Mouse (Mus musculus): Measurements from ENCODE around the gene Dock9. TPM values are rescaled to one million over a fixed set of nuclear protein-coding genes. Genes with fewer than 3 reads are reported as not detected.
A peak's percentile ranks its signal among the peaks of the same experiment; 100 is the strongest.
"Not testable (repeated sequence)": the region's sequence is repeated elsewhere in the genome, so short reads cannot be mapped to it uniquely, and the experiment has no call there.

Dock9 gene
- polyA plus RNA-seq, 1 experiment from 2014 or later, result 17.0 TPM

DNA sequence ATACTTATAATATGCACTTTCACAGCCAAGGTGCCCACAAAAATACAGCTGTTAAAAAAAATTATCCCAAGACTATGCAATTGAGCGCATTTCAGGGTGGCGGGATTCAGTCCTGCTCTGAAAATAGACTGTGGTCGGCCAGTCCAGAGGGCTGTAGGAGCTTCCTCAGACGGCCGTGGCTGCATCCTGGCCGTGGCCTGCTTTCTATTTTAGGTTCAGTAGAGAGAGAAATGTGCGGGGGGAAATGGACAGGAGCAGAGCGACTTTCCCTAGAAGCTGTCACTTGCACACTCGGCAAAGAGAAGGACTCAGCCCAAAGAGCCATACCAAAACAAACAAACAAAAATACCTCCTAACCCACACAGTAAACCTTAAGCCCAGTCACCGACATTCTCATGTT lies 151.0 kb downstream of the Dock9 start:
- no peak overlapping the region for H3K27ac ChIP-seq
- no peak for ATAC-seq
- no peak overlapping the region for H3K4me3 ChIP-seq (replicated peaks)
- H3K4me2 ChIP-seq (replicated peaks), result no peak overlapping the region
- no peaks in the 10 kb centered on the region for H3K9me3 ChIP-seq
- peaks cover 10% of the 10 kb centered on the region; the same call in 1 of the 2 replicates for H3K36me3 ChIP-seq
- 64% methylated on average over 10 of the region's 10 CpGs for WGBS
- peaks cover 5% of the 10 kb centered on the region; the same call in 1 of the 2 replicates for H3K4me1 ChIP-seq (replicated peaks)
- no peak overlapping the region for H3K9ac ChIP-seq
- no peaks in the 10 kb centered on the region for H3K27me3 ChIP-seq (replicated peaks)

DNA sequence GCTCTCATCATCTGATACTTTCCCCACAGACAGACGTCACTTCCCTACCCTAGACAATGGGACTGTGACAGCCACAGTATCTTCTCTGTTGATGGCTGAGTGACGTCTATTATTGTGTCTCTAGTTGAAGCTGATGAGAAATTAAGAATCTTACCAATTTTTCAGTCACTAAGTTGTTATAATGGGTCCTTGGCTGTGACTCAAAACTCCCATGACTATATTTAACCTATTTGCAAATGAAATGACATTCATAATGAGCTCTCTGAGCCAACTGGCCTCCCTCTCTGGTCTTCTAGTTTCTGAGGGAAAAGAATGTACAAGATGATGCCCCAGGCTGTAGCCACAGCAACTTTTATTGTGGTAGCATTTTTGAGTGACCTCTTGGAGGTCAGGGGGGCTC lies 153.3 kb downstream of the Dock9 start:
- WGBS, result 76% methylated on average over 2 of the region's 2 CpGs
- H3K36me3 ChIP-seq, result 0 out of 2 replicates have a peak, but pooled peaks cover 11% of the 10 kb centered on the region
- no peak for ATAC-seq
- no peaks in the 10 kb centered on the region for H3K9me3 ChIP-seq
- H3K9ac ChIP-seq, result no peak overlapping the region
- H3K4me3 ChIP-seq (replicated peaks), result no peak overlapping the region
- no peak overlapping the region for H3K4me2 ChIP-seq (replicated peaks)
- H3K27ac ChIP-seq, result no peak overlapping the region
- H3K4me1 ChIP-seq (replicated peaks), result peaks cover 5% of the 10 kb centered on the region; the same call in 1 of the 2 replicates
- no peaks in the 10 kb centered on the region for H3K27me3 ChIP-seq (replicated peaks)

DNA sequence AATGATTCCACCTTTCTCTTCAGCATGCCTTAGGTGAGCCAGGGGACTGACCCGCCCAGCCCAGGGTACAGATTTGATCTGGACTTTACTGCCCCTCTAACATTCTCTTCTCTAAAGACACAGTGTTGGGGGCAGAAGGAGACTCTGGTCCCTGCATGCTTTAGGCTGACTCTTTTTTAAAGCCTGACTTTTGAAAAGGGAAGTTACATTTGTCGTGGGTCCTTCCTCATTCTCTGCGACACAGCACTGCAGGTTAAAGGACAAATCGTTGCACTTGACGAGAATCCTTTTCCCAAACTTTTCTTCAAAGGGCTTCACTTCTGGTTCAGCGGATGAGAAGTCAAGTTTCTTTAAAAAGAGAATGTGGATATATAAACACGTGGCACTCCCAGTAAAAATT lies 156.4 kb downstream of the Dock9 start:
- Histone ChIP-seq H3K36me3 (peaks cover 17% of the 10 kb centered on the region), H3K9me3 (no peaks in the 10 kb centered on the region), H3K27me3 (replicated peaks) (no peaks in the 10 kb centered on the region), H3K4me1 (replicated peaks) (no peaks in the 10 kb centered on the region), H3K9ac (no peak overlapping the region), H3K27ac (no peak overlapping the region), H3K4me2 (replicated peaks) (no peak overlapping the region), H3K4me3 (replicated peaks) (no peak overlapping the region)
- 82% methylated on average over 7 of the region's 7 CpGs for WGBS
- no peak for ATAC-seq

GRCm38 (mm10) chr14:121636935-121637510 lies 160.6 kb downstream of the Dock9 start:
- Histone ChIP-seq H3K9ac (no peak overlapping the region), H3K4me3 (replicated peaks) (no peak overlapping the region), H3K27me3 (replicated peaks) (no peaks in the 10 kb centered on the region), H3K9me3 (no peaks in the 10 kb centered on the region), H3K27ac (no peak overlapping the region), H3K4me1 (replicated peaks) (peaks cover 2% of the 10 kb centered on the region; the same call in 1 of the 2 replicates), H3K4me2 (replicated peaks) (no peak overlapping the region), H3K36me3 (peaks cover 11% of the 10 kb centered on the region)
- WGBS, result 65% methylated on average over 12 of the region's 12 CpGs
- ATAC-seq, result 0 out of 2 replicates have a peak, but pooled peaks have one; percentile 61

- WGBS, result 82% methylated on average over 11 of the region's 11 CpGs
- peaks cover 2% of the 10 kb centered on the region; the same call in 1 of the 2 replicates for H3K4me1 ChIP-seq (replicated peaks)
- no peak for ATAC-seq
- H3K9me3 ChIP-seq, result no peaks in the 10 kb centered on the region
- H3K36me3 ChIP-seq, result peaks cover 11% of the 10 kb centered on the region
- H3K4me3 ChIP-seq (replicated peaks), result no peak overlapping the region
- no peak overlapping the region for H3K27ac ChIP-seq
- no peak overlapping the region for H3K9ac ChIP-seq
- no peak overlapping the region for H3K4me2 ChIP-seq (replicated peaks)
- no peaks in the 10 kb centered on the region for H3K27me3 ChIP-seq (replicated peaks)
Observed at GRCm38 (mm10) chr14:121634736-121635430, 162.8 kb downstream of the Dock9 start.

- Histone ChIP-seq H3K4me1 (replicated peaks) (peaks cover 2% of the 10 kb centered on the region; the same call in 1 of the 2 replicates), H3K27ac (no peak overlapping the region), H3K9me3 (no peaks in the 10 kb centered on the region), H3K9ac (no peak overlapping the region), H3K4me3 (replicated peaks) (no peak overlapping the region), H3K4me2 (replicated peaks) (no peak overlapping the region), H3K27me3 (replicated peaks) (no peaks in the 10 kb centered on the region), H3K36me3 (peaks cover 6% of the 10 kb centered on the region)
- ATAC-seq, result no peak; the same call in 1 of the 2 replicates
- 56% methylated on average over 14 of the region's 14 CpGs for WGBS
Observed at GRCm38 (mm10) chr14:121634093-121634735, 163.4 kb downstream of the Dock9 start.

- Histone ChIP-seq H3K9ac (no peak overlapping the region), H3K4me1 (replicated peaks) (peaks cover 2% of the 10 kb centered on the region; the same call in 1 of the 2 replicates), H3K4me2 (replicated peaks) (no peak overlapping the region), H3K36me3 (peaks cover 7% of the 10 kb centered on the region; the same call in 1 of the 2 replicates), H3K27ac (no peak overlapping the region), H3K4me3 (replicated peaks) (no peak overlapping the region), H3K9me3 (no peaks in the 10 kb centered on the region), H3K27me3 (replicated peaks) (no peaks in the 10 kb centered on the region)
- 96% methylated on average over 8 of the region's 8 CpGs for WGBS
- ATAC-seq, result no peak
Observed at GRCm38 (mm10) chr14:121631934-121632333, 165.7 kb downstream of the Dock9 start.

- Histone ChIP-seq H3K9me3 (no peaks in the 10 kb centered on the region), H3K27ac (no peak overlapping the region), H3K9ac (no peak overlapping the region), H3K4me3 (replicated peaks) (no peak overlapping the region), H3K27me3 (replicated peaks) (no peaks in the 10 kb centered on the region), H3K4me2 (replicated peaks) (no peak overlapping the region), H3K4me1 (replicated peaks) (no peaks in the 10 kb centered on the region), H3K36me3 (peaks cover 16% of the 10 kb centered on the region)
- 89% methylated on average over 12 of the region's 12 CpGs for WGBS
- ATAC-seq, result no peak
Observed at GRCm38 (mm10) chr14:121626741-121627140, 170.9 kb downstream of the Dock9 start.

DNA sequence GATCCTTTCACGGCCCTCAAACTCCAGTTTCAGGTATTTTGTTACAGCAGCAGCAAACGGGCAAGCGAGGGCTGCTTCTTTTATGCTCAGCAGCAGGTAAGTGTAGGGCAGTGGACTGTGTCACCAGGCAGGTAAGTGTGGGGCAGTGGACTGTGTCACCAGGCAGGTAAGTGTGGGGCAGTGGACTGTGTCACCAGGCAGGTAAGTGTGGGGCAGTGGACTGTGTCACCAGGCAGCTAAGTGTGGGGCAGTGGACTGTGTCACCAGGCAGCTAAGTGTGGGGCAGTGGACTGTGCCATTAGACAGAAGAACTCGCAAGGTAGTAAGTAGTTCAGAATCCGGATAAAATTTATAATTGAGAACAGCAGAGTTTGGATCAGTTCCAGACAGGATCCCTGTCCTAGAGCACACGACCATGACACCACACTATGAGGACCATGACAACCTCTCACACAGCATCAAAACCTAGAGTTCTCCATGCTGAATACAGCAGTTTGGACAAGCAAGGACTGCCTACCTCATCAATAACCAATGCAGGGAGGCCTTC lies 173.6 kb downstream of the Dock9 start:
- H3K27ac ChIP-seq; H3K4me2 ChIP-seq (replicated peaks); H3K27me3 ChIP-seq (replicated peaks); H3K9ac ChIP-seq; ATAC-seq; H3K9me3 ChIP-seq; H3K4me3 ChIP-seq (replicated peaks); H3K4me1 ChIP-seq (replicated peaks): not testable (repeated sequence)
- peaks cover 26% of the 10 kb centered on the region for H3K36me3 ChIP-seq
- 87% methylated on average over 6 of the region's 6 CpGs for WGBS

DNA sequence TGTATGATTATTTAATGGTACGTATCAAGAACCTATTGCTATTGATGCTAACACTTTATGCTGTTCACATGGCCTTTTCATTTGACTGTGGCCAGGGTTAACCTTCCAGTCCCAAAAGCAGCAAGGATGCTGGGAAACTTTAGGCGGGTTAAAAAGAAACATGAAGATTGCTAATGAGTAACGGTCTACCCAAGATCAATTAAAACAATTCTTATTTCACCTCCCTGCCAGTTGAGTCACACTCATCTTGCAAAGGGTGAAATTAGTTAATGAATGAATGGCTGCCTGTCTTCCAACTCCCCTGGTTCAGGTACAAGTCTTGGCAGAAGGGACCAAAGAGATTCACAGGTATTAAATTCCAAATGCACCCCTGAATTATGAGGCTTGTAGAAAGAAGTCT lies 175.8 kb downstream of the Dock9 start:
- H3K4me3 ChIP-seq (replicated peaks), result no peak overlapping the region
- no peak for ATAC-seq
- H3K4me1 ChIP-seq (replicated peaks), result no peaks in the 10 kb centered on the region
- peaks cover 19% of the 10 kb centered on the region for H3K36me3 ChIP-seq
- H3K9ac ChIP-seq, result no peak overlapping the region
- no peak overlapping the region for H3K4me2 ChIP-seq (replicated peaks)
- no peaks in the 10 kb centered on the region for H3K27me3 ChIP-seq (replicated peaks)
- no peak overlapping the region for H3K27ac ChIP-seq
- no peaks in the 10 kb centered on the region for H3K9me3 ChIP-seq
- 95% methylated on average over 3 of the region's 3 CpGs for WGBS

DNA sequence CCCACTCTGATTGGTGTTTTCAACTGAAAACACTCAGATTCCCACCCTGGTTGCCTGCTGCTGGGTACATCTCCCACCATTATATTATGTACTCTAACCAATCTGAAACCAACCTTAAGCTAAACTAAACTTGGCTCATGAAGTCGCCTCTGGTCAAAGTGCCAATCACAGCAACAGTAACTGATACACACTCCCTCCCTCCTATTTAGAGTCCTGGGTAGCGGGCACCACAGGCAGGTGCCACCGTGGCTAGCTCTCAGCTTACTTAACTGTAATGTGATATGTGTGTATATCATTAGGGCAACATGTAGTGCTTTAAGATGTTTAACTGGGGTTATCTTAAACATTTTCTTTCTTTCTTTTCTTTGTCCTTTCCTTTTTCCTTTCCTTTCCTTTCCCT lies 177.1 kb downstream of the Dock9 start:
- Histone ChIP-seq H3K27me3 (replicated peaks) (no peaks in the 10 kb centered on the region), H3K27ac (no peak overlapping the region), H3K4me2 (replicated peaks) (no peak overlapping the region), H3K9ac (no peak overlapping the region), H3K4me3 (replicated peaks) (no peak overlapping the region), H3K4me1 (replicated peaks) (no peaks in the 10 kb centered on the region), H3K36me3 (peaks cover 19% of the 10 kb centered on the region), H3K9me3 (no peaks in the 10 kb centered on the region)
- WGBS, result 92% methylated on average over 3 of the region's 3 CpGs
- no peak for ATAC-seq

DNA sequence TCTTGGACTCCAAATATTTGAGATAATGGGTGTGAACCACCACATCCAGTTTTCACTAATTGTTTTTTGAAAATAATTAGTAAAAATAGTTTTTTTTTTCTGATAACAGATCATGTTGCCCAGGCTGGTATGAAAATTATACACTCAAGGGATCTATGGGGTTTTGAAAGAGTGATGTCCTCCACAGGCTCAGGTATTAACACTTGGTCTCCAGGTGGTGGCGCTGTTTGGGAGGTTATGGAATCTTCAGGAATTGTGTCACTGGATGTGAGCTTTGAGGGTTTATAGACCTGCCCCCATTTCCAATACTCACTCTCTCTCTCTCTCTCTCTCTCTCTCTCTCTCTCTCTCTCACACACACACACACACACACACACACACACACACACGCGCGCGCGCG lies 177.5 kb downstream of the Dock9 start:
- Histone ChIP-seq H3K27ac (no peak overlapping the region), H3K4me2 (replicated peaks) (no peak overlapping the region), H3K27me3 (replicated peaks) (no peaks in the 10 kb centered on the region), H3K9me3 (no peaks in the 10 kb centered on the region), H3K36me3 (peaks cover 19% of the 10 kb centered on the region), H3K9ac (no peak overlapping the region), H3K4me3 (replicated peaks) (no peak overlapping the region), H3K4me1 (replicated peaks) (no peaks in the 10 kb centered on the region)
- over 99% methylated on average over 7 of the region's 7 CpGs for WGBS
- ATAC-seq, result no peak

Measured in intestine, embryonic 15.5 days (tissue).